9 mouse cellular contexts compared by ENCODE assay signal in the genomic region with DNA sequence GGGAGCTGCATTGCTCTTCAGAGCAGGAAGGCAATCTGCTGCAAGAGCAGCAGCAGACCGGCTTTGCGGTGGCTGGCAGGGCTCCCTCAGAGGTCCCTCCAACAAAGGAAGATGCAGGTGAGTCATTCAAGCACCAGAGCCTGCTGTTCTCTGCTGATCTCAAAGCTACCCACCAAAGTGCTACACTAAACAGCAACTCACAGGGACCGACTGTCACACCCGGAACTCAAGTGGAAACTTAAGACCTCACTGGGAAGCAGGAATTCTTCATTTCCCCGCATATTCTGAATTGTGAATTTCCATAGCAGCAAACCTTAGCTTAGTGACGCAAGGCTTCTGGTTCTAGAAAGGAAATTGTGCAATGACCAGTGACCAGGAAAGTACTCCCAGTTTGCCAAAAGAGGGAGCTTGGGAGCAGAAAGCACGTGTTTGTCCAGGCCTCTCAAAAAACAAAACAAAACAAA. TPM values are rescaled to one million over a fixed set of nuclear protein-coding genes. Genes with fewer than 3 reads are reported as not detected.
DNase-seq lines count a peak whose midpoint lies in the region; ATAC-seq and TF ChIP-seq lines count a peak whose summit lies in the region.
"Had no signal": no experiment of that assay in that cellular context is flagged by ENCODE, and none has a peak within 500 bp of the region (broad histone marks: within the 10 kb centered on the region; RNA-seq: fewer than 3 reads in every experiment).

No protein-coding gene starts in this region.

- H3K4me3 ChIP-seq in MEL (ENCODE audit: control insufficient read depth in 1 of 2, insufficient read depth in 1 of 2, low read depth in 2 of 2, low read length in 2 of 2): no peak overlapping the region
- no peak overlapping the region for H3K4me3 ChIP-seq in heart, embryonic 13.5 days
- H3K4me3 ChIP-seq: liver, embryonic 15.5 days had no signal

- H3K9me3 ChIP-seq in MEL (replicated peaks; ENCODE audit: insufficient read depth, low read length): no peaks in the 10 kb centered on the region
- H3K9me3 ChIP-seq in heart, embryonic 13.5 days: no peaks in the 10 kb centered on the region
- H3K9me3 ChIP-seq: liver, embryonic 15.5 days had no signal

- peak; percentile 62 for DNase-seq in layer of hippocampus, adult 11-12 months (ENCODE audit: low spot score)
- no peak for DNase-seq in layer of hippocampus, postnatal 25 days (ENCODE audit: extremely low spot score in 1 of 2, low spot score in 1 of 2)
- DNase-seq in MEL (ENCODE audit: low read depth, low spot score): peak; percentile 14
- peak; percentile 76 to 80 for DNase-seq in cerebellum, adult 18-20 months
- DNase-seq in left cerebral cortex, adult 11 months (ENCODE audit: low spot score): peak; percentile 26
- peak; percentile 63 for DNase-seq in retina, embryonic 14.5 days (ENCODE audit: low spot score)
- no peak for DNase-seq in frontal cortex, postnatal 10 days (ENCODE audit: low spot score in 2 of 2)

- H3K27ac ChIP-seq in MEL (ENCODE audit: control insufficient read depth, low read depth, low read length): no peak overlapping the region
- H3K27ac ChIP-seq in heart, embryonic 13.5 days (replicated peaks): peak overlapping the region; percentile 61; the same call in 1 of the 2 replicates
- H3K27ac ChIP-seq: liver, embryonic 15.5 days had no signal

- no peaks in the 10 kb centered on the region; a peak in 1 of 4 replicates for H3K4me1 ChIP-seq in MEL (ENCODE audit: control insufficient read depth in 1 of 2, insufficient read depth in 2 of 2, low read length in 2 of 2)
- peaks cover 49% of the 10 kb centered on the region for H3K4me1 ChIP-seq in heart, embryonic 13.5 days

- no peak for ATAC-seq in heart, embryonic 13.5 days (ENCODE audit: extremely low read depth, insufficient number of reproducible peaks, low FRiP score, low TSS enrichment)

- no peaks in the 10 kb centered on the region for H3K36me3 ChIP-seq in MEL (ENCODE audit: control insufficient read depth in 1 of 2, insufficient read depth in 2 of 2, low read length in 2 of 2)
- peaks cover 7% of the 10 kb centered on the region for H3K36me3 ChIP-seq in heart, embryonic 13.5 days
- H3K36me3 ChIP-seq: liver, embryonic 15.5 days had no signal

- H3K4me2 ChIP-seq in heart, embryonic 13.5 days: no peak overlapping the region
- H3K4me2 ChIP-seq: liver, embryonic 15.5 days had no signal

- H3K27me3 ChIP-seq in MEL (ENCODE audit: control insufficient read depth in 1 of 2, insufficient read depth in 2 of 2, low read length in 2 of 2): no peaks in the 10 kb centered on the region; a peak in 1 of 4 replicates
- no peaks in the 10 kb centered on the region for H3K27me3 ChIP-seq in heart, embryonic 13.5 days (replicated peaks)
- H3K27me3 ChIP-seq: liver, embryonic 15.5 days had no signal

- TF ChIP-seq EP300 in MEL (IDR thresholded peaks at IDR 0.05; ENCODE audit: low read depth in 1 of 2, low read length in 2 of 2): no peak

- TF ChIP-seq POLR2A in MEL (IDR thresholded peaks at IDR 0.05; ENCODE audit: control insufficient read depth in 1 of 2, insufficient read depth in 1 of 2, low read depth in 1 of 2, low read length in 2 of 2, poor library complexity in 1 of 2): no peak

- H3K79me2 ChIP-seq in MEL (ENCODE audit: control insufficient read depth, insufficient read depth, low read length, poor library complexity): no peaks in the 10 kb centered on the region

- TF ChIP-seq RAD21 in MEL (IDR thresholded peaks at IDR 0.05; ENCODE audit: low read depth, low read length): peak; percentile 26

- H3K9ac ChIP-seq in MEL (ENCODE audit: control insufficient read depth, low read depth, low read length, poor library complexity, severe bottlenecking): no peak overlapping the region
- no peak overlapping the region; the same call in 1 of the 2 replicates for H3K9ac ChIP-seq in heart, embryonic 13.5 days
- H3K9ac ChIP-seq: liver, embryonic 15.5 days had no signal

- 42% methylated on average over 7 of the region's 7 CpGs for WGBS in heart, embryonic 13.5 days

- peak; percentile 8 to 45 (median 21); a peak in 5 of 6 replicates for TF ChIP-seq CTCF in MEL (IDR thresholded peaks at IDR 0.05 in 2 of 3, conservative IDR thresholded peaks at IDR 0.05 in 1 of 3; ENCODE audit: control insufficient read depth in 1 of 3, insufficient read depth in 1 of 3, low read depth in 2 of 3, low read length in 3 of 3, poor library complexity in 1 of 3, severe bottlenecking in 1 of 3)

TF ChIP-seq in MEL, 35 proteins besides CTCF, POLR2A, EP300 and RAD21:
- TF ChIP-seq HCFC1 (IDR thresholded peaks at IDR 0.05; ENCODE audit: low read depth, low read length) (no peak), SMC3 (IDR thresholded peaks at IDR 0.05; ENCODE audit: low read depth, low read length) (peak; percentile 65), ZNF384 (IDR thresholded peaks at IDR 0.05; ENCODE audit: low read depth, low read length) (no peak), MAFK (IDR thresholded peaks at IDR 0.05; ENCODE audit: borderline replicate concordance, low read depth, low read length) (no peak), RCOR1 (IDR thresholded peaks at IDR 0.05; ENCODE audit: low read depth, low read length) (no peak), USF2 (IDR thresholded peaks at IDR 0.05; ENCODE audit: borderline replicate concordance in 1 of 2, insufficient read depth in 1 of 2, low read depth in 1 of 2, low read length in 2 of 2) (no peak)

RNA-seq across cellular contexts. Expression of a gene that starts 45.3 kb away (rescaled TPM):
- total RNA-seq in layer of hippocampus, postnatal 25 days (2021): 100 to 1,000 TPM; 629 to 650 TPM
- 115 and 117 TPM in 2 replicates for total RNA-seq in MEL (2012; rRNA removed)
- 100 to 1,000 TPM; 176 to 199 TPM for polyA plus RNA-seq in MEL (2012; ENCODE audit: insufficient read depth in 1 of 2, insufficient read length in 2 of 2, low read depth in 1 of 2, low replicate concordance in 2 of 2, missing spikeins in 1 of 2)
- 221 and 227 TPM in 2 replicates for polyA plus RNA-seq in heart, embryonic 13.5 days (2015; fragmentation: Nextera tagmentation; extraction: Ambion mirVana)

Comparison
In these comparisons a context has a peak if more than half of its experiments do, and no peak if none do; other contexts are left out.
1. DNase-seq: peak in layer of hippocampus, adult 11-12 months (single experiment), MEL (single experiment), cerebellum, adult 18-20 months (2 of 2), left cerebral cortex, adult 11 months (single experiment) and retina, embryonic 14.5 days (single experiment); none in layer of hippocampus, postnatal 25 days (0 of 2) and frontal cortex, postnatal 10 days (0 of 2).